Mouse (Mus musculus): ENCODE measurements around the gene Kctd20. TPM values are rescaled to one million over a fixed set of nuclear protein-coding genes. Genes with fewer than 3 reads are reported as not detected.
A peak's percentile ranks its signal among the peaks of the same experiment; 100 is the strongest.
"Not testable (repeated sequence)": the region's sequence is repeated elsewhere in the genome, so short reads cannot be mapped to it uniquely, and the experiment has no call there.

Gene Kctd20
- polyA plus RNA-seq, 1 experiment from 2014 or later, result 84.4 TPM

GRCm38 (mm10) chr17:28988996-28989395 lies 37.2 kb downstream of the Kctd20 start:
- Histone ChIP-seq H3K36me3 (ENCODE audit: control insufficient read depth, insufficient read depth, low read length) (peaks cover 70% of the 10 kb centered on the region), H3K4me3 (ENCODE audit: low read depth, low read length) (no peak overlapping the region), H3K27me3 (replicated peaks; ENCODE audit: control insufficient read depth, insufficient read depth, low read length) (no peaks in the 10 kb centered on the region), H3K9me3 (replicated peaks; ENCODE audit: control insufficient read depth, low read length) (no peaks in the 10 kb centered on the region), H3K9ac (ENCODE audit: low read length) (no peak overlapping the region), H3K4me1 (ENCODE audit: control insufficient read depth, insufficient read depth, low read length) (peaks cover 7% of the 10 kb centered on the region), H3K4me2 (ENCODE audit: low read length) (no peak overlapping the region), H3K27ac (ENCODE audit: low read depth, low read length) (no peak overlapping the region)
- ATAC-seq, result no peak
- no peak for DNase-seq (ENCODE audit: low spot score)
- 83% methylated on average over 3 of the region's 3 CpGs for WGBS

- no peaks in the 10 kb centered on the region for H3K9me3 ChIP-seq (replicated peaks; ENCODE audit: control insufficient read depth, low read length)
- H3K9ac ChIP-seq (ENCODE audit: low read length), result no peak overlapping the region
- ATAC-seq (no peak), DNase-seq (ENCODE audit: low spot score) (no peak)
- no peak overlapping the region for H3K27ac ChIP-seq (ENCODE audit: low read depth, low read length)
- no peaks in the 10 kb centered on the region for H3K27me3 ChIP-seq (replicated peaks; ENCODE audit: control insufficient read depth, insufficient read depth, low read length)
- peaks cover 65% of the 10 kb centered on the region for H3K36me3 ChIP-seq (ENCODE audit: control insufficient read depth, insufficient read depth, low read length)
- H3K4me2 ChIP-seq (ENCODE audit: low read length), result no peak overlapping the region
- H3K4me1 ChIP-seq (ENCODE audit: control insufficient read depth, insufficient read depth, low read length), result peaks cover 7% of the 10 kb centered on the region
- WGBS, result 74% methylated on average over 4 of the region's 4 CpGs
- H3K4me3 ChIP-seq (ENCODE audit: low read depth, low read length), result no peak overlapping the region
Observed at GRCm38 (mm10) chr17:28990060-28990459, 38.3 kb downstream of the Kctd20 start.

GRCm38 (mm10) chr17:28991286-28991685 lies 39.5 kb downstream of the Kctd20 start:
- no peak for DNase-seq (ENCODE audit: low spot score)
- ATAC-seq, result no peak
- H3K4me3 ChIP-seq (ENCODE audit: low read depth, low read length), result no peak overlapping the region
- H3K9me3 ChIP-seq (replicated peaks; ENCODE audit: control insufficient read depth, low read length), result no peaks in the 10 kb centered on the region
- no peak overlapping the region for H3K9ac ChIP-seq (ENCODE audit: low read length)
- peaks cover 7% of the 10 kb centered on the region for H3K4me1 ChIP-seq (ENCODE audit: control insufficient read depth, insufficient read depth, low read length)
- no peak overlapping the region for H3K4me2 ChIP-seq (ENCODE audit: low read length)
- H3K36me3 ChIP-seq (ENCODE audit: control insufficient read depth, insufficient read depth, low read length), result peaks cover 63% of the 10 kb centered on the region
- no peaks in the 10 kb centered on the region for H3K27me3 ChIP-seq (replicated peaks; ENCODE audit: control insufficient read depth, insufficient read depth, low read length)
- H3K27ac ChIP-seq (ENCODE audit: low read depth, low read length), result peak overlapping the region; percentile 64
- whole genome bisulfite sequencing, result 61% methylated on average over 9 of the region's 9 CpGs

GRCm38 (mm10) chr17:28992105-28992504 lies 40.4 kb downstream of the Kctd20 start:
- Histone ChIP-seq H3K4me3 (ENCODE audit: low read depth, low read length) (no peak overlapping the region), H3K9me3 (replicated peaks; ENCODE audit: control insufficient read depth, low read length) (no peaks in the 10 kb centered on the region), H3K9ac (ENCODE audit: low read length) (no peak overlapping the region), H3K4me1 (ENCODE audit: control insufficient read depth, insufficient read depth, low read length) (peaks cover 7% of the 10 kb centered on the region), H3K27me3 (replicated peaks; ENCODE audit: control insufficient read depth, insufficient read depth, low read length) (no peaks in the 10 kb centered on the region), H3K36me3 (ENCODE audit: control insufficient read depth, insufficient read depth, low read length) (peaks cover 62% of the 10 kb centered on the region), H3K4me2 (ENCODE audit: low read length) (no peak overlapping the region), H3K27ac (ENCODE audit: low read depth, low read length) (no peak overlapping the region)
- 18% methylated on average over 7 of the region's 7 CpGs for WGBS
- ATAC-seq (peak; percentile 55; the same call in 1 of the 2 replicates), DNase-seq (ENCODE audit: low spot score) (peak; percentile 87)

GRCm38 (mm10) chr17:28993004-28993403 lies 41.3 kb downstream of the Kctd20 start:
- H3K4me3 ChIP-seq (ENCODE audit: low read depth, low read length); H3K27ac ChIP-seq (ENCODE audit: low read depth, low read length); H3K27me3 ChIP-seq (replicated peaks; ENCODE audit: control insufficient read depth, insufficient read depth, low read length); H3K4me1 ChIP-seq (ENCODE audit: control insufficient read depth, insufficient read depth, low read length); H3K4me2 ChIP-seq (ENCODE audit: low read length); H3K9ac ChIP-seq (ENCODE audit: low read length); ATAC-seq; H3K9me3 ChIP-seq (replicated peaks; ENCODE audit: control insufficient read depth, low read length); DNase-seq (ENCODE audit: low spot score): not testable (repeated sequence)
- H3K36me3 ChIP-seq (ENCODE audit: control insufficient read depth, insufficient read depth, low read length), result peaks cover 61% of the 10 kb centered on the region
- 100% methylated on average over 1 of the region's 1 CpGs for WGBS

GRCm38 (mm10) chr17:28994615-28995014 lies 42.9 kb downstream of the Kctd20 start:
- 79% methylated on average over 4 of the region's 4 CpGs for WGBS
- no peak for DNase-seq (ENCODE audit: low spot score)
- no peak overlapping the region for H3K9ac ChIP-seq (ENCODE audit: low read length)

GRCm38 (mm10) chr17:29000465-29000864 lies 48.7 kb downstream of the Kctd20 start:
- Histone ChIP-seq H3K36me3 (ENCODE audit: control insufficient read depth, insufficient read depth, low read length) (peaks cover 56% of the 10 kb centered on the region), H3K27ac (ENCODE audit: low read depth, low read length) (no peak overlapping the region), H3K4me2 (ENCODE audit: low read length) (no peak overlapping the region), H3K4me3 (ENCODE audit: low read depth, low read length) (no peak overlapping the region), H3K27me3 (replicated peaks; ENCODE audit: control insufficient read depth, insufficient read depth, low read length) (no peaks in the 10 kb centered on the region), H3K9me3 (replicated peaks; ENCODE audit: control insufficient read depth, low read length) (no peaks in the 10 kb centered on the region), H3K9ac (ENCODE audit: low read length) (no peak overlapping the region), H3K4me1 (ENCODE audit: control insufficient read depth, insufficient read depth, low read length) (peaks cover 3% of the 10 kb centered on the region)
- 90% methylated on average over 6 of the region's 6 CpGs for WGBS
- DNase-seq (ENCODE audit: low spot score) (no peak), ATAC-seq (no peak)

More at GRCm38 (mm10) chr17:28994615-28995014, 42.9 kb downstream of the Kctd20 start:
- no peak for ATAC-seq
- Histone ChIP-seq H3K9me3 (replicated peaks; ENCODE audit: control insufficient read depth, low read length) (no peaks in the 10 kb centered on the region), H3K4me3 (ENCODE audit: low read depth, low read length) (no peak overlapping the region), H3K27ac (ENCODE audit: low read depth, low read length) (no peak overlapping the region), H3K4me1 (ENCODE audit: control insufficient read depth, insufficient read depth, low read length) (peaks cover 7% of the 10 kb centered on the region), H3K4me2 (ENCODE audit: low read length) (no peak overlapping the region), H3K36me3 (ENCODE audit: control insufficient read depth, insufficient read depth, low read length) (peaks cover 63% of the 10 kb centered on the region), H3K27me3 (replicated peaks; ENCODE audit: control insufficient read depth, insufficient read depth, low read length) (no peaks in the 10 kb centered on the region)

GRCm38 (mm10) chr17:29003740-29004139 lies 52.0 kb downstream of the Kctd20 start:
- Histone ChIP-seq H3K36me3 (ENCODE audit: control insufficient read depth, insufficient read depth, low read length) (peaks cover 30% of the 10 kb centered on the region), H3K4me3 (ENCODE audit: low read depth, low read length) (no peak overlapping the region), H3K9ac (ENCODE audit: low read length) (no peak overlapping the region), H3K27me3 (replicated peaks; ENCODE audit: control insufficient read depth, insufficient read depth, low read length) (no peaks in the 10 kb centered on the region), H3K9me3 (replicated peaks; ENCODE audit: control insufficient read depth, low read length) (no peaks in the 10 kb centered on the region), H3K4me2 (ENCODE audit: low read length) (no peak overlapping the region), H3K27ac (ENCODE audit: low read depth, low read length) (no peak overlapping the region), H3K4me1 (ENCODE audit: control insufficient read depth, insufficient read depth, low read length) (peaks cover 10% of the 10 kb centered on the region)
- DNase-seq (ENCODE audit: low spot score) (no peak), ATAC-seq (no peak)
- 77% methylated on average over 1 of the region's 1 CpGs for WGBS

- ATAC-seq (no peak), DNase-seq (ENCODE audit: low spot score) (no peak)
- Histone ChIP-seq H3K27me3 (replicated peaks; ENCODE audit: control insufficient read depth, insufficient read depth, low read length) (no peaks in the 10 kb centered on the region), H3K4me3 (ENCODE audit: low read depth, low read length) (no peak overlapping the region), H3K9ac (ENCODE audit: low read length) (no peak overlapping the region), H3K36me3 (ENCODE audit: control insufficient read depth, insufficient read depth, low read length) (peaks cover 17% of the 10 kb centered on the region; the same call in 1 of the 2 replicates), H3K27ac (ENCODE audit: low read depth, low read length) (no peak overlapping the region), H3K9me3 (replicated peaks; ENCODE audit: control insufficient read depth, low read length) (no peaks in the 10 kb centered on the region), H3K4me2 (ENCODE audit: low read length) (peak overlapping the region; percentile 72; the same call in 1 of the 2 replicates), H3K4me1 (ENCODE audit: control insufficient read depth, insufficient read depth, low read length) (peaks cover 10% of the 10 kb centered on the region)
- 94% methylated on average over 3 of the region's 3 CpGs for WGBS
Observed at GRCm38 (mm10) chr17:29005002-29005401, 53.3 kb downstream of the Kctd20 start.

All from forebrain, embryonic 14.5 days (tissue).